Mouse (Mus musculus): Measurements from ENCODE around the gene Alpi. TPM values are rescaled to one million over a fixed set of nuclear protein-coding genes. Genes with fewer than 3 reads are reported as not detected.

Gene Alpi
- polyA plus RNA-seq, 1 experiment from 2014 or later = not detected

DNA sequence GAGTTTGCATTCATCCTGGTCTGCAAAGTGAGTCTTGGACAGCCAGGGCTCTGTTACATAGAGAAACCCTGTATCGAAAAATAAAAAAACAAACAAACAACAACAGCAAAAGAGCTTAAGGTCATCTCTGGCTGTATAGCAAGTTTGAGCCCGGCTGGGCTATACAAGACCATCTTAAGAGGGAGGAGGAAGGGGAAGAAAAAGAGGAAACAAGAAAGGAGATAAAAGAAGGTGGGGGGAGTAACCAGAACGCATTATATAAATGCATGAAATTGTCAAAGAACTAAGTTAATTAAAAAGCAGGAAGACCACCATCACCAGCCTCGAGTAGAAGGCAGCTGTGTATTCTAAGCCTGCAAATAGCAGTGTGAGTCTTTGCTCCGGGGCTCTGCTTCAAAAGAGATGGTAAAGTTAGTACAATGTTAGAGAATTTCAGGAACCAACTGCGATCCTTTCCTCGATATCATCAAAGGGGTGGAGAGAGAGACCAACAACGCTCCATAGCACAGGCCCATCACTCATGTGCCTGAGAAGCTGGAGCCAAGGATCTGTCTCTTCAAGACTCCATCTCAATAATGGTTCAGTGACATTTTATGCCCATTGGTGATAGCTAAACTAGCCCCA, 42.3 kb downstream of the Alpi start:
- no peak for ATAC-seq (replicated peaks; ENCODE audit: insufficient number of reproducible peaks, insufficient read depth, low FRiP score, low read depth)
- H3K4me2 ChIP-seq = no peak overlapping the region
- no peaks in the 10 kb centered on the region for H3K9me3 ChIP-seq (replicated peaks)
- 75% methylated on average over 8 of the region's 8 CpGs for WGBS
- H3K27me3 ChIP-seq = no peaks in the 10 kb centered on the region
- H3K9ac ChIP-seq = no peak overlapping the region
- H3K4me1 ChIP-seq (replicated peaks) = no peaks in the 10 kb centered on the region
- no peaks in the 10 kb centered on the region for H3K36me3 ChIP-seq
- no peak overlapping the region for H3K27ac ChIP-seq
- no peak overlapping the region for H3K4me3 ChIP-seq

DNA sequence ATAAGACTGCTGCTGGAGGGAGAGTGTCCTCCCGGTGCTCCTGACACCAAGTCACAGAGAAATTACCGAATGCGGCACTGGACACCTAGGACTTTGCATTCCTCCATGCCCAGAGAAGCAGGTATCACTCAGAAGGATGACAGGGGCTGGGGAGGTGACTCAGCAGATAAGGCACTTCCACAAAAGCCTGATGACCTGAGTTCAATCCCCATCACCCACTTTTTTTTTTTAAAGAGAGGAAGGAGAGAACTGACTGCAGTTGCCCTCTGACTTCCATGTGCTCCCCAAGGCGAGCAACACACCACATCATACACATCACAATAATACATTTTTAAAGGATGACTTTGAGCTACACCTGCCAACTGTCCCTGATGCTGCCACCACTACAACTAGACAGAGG, 44.3 kb downstream of the Alpi start:
- Histone ChIP-seq H3K4me2 (no peak overlapping the region), H3K4me1 (replicated peaks) (peaks cover 3% of the 10 kb centered on the region; the same call in 1 of the 2 replicates), H3K4me3 (no peak overlapping the region), H3K36me3 (no peaks in the 10 kb centered on the region), H3K9me3 (replicated peaks) (no peaks in the 10 kb centered on the region), H3K9ac (no peak overlapping the region), H3K27me3 (no peaks in the 10 kb centered on the region), H3K27ac (no peak overlapping the region)
- 66% methylated on average over 4 of the region's 4 CpGs for WGBS
- ATAC-seq (replicated peaks; ENCODE audit: insufficient number of reproducible peaks, insufficient read depth, low FRiP score, low read depth) = no peak

- no peak for ATAC-seq (replicated peaks; ENCODE audit: insufficient number of reproducible peaks, insufficient read depth, low FRiP score, low read depth)
- Histone ChIP-seq H3K36me3 (no peaks in the 10 kb centered on the region), H3K4me2 (no peak overlapping the region), H3K9me3 (replicated peaks) (no peaks in the 10 kb centered on the region), H3K27ac (no peak overlapping the region), H3K9ac (no peak overlapping the region), H3K4me3 (no peak overlapping the region), H3K4me1 (replicated peaks) (peaks cover 3% of the 10 kb centered on the region; the same call in 1 of the 2 replicates), H3K27me3 (no peaks in the 10 kb centered on the region)
- WGBS = 73% methylated on average over 4 of the region's 4 CpGs
Observed at GRCm38 (mm10) chr1:87051369-87051768, 50.0 kb downstream of the Alpi start.

- Histone ChIP-seq H3K4me1 (replicated peaks) (peaks cover 3% of the 10 kb centered on the region; the same call in 1 of the 2 replicates), H3K9me3 (replicated peaks) (no peaks in the 10 kb centered on the region), H3K27ac (no peak overlapping the region), H3K4me2 (no peak overlapping the region), H3K27me3 (no peaks in the 10 kb centered on the region), H3K36me3 (no peaks in the 10 kb centered on the region), H3K4me3 (no peak overlapping the region), H3K9ac (no peak overlapping the region)
- WGBS = 84% methylated on average over 1 of the region's 1 CpGs
- no peak for ATAC-seq (replicated peaks; ENCODE audit: insufficient number of reproducible peaks, insufficient read depth, low FRiP score, low read depth)
Observed at GRCm38 (mm10) chr1:87050700-87051099, 50.7 kb downstream of the Alpi start.

- 74% methylated on average over 3 of the region's 3 CpGs for WGBS
- no peak for ATAC-seq (replicated peaks; ENCODE audit: insufficient number of reproducible peaks, insufficient read depth, low FRiP score, low read depth)
- Histone ChIP-seq H3K27ac (no peak overlapping the region), H3K4me2 (no peak overlapping the region), H3K9me3 (replicated peaks) (no peaks in the 10 kb centered on the region), H3K27me3 (no peaks in the 10 kb centered on the region), H3K9ac (no peak overlapping the region), H3K4me3 (no peak overlapping the region), H3K36me3 (no peaks in the 10 kb centered on the region), H3K4me1 (replicated peaks) (peaks cover 3% of the 10 kb centered on the region; the same call in 1 of the 2 replicates)
Observed at GRCm38 (mm10) chr1:87050072-87050471, 51.3 kb downstream of the Alpi start.

Other genes with a start within 250 kb of the Alpi start
- not detected in 2 replicates for gene Alppl2, start 11.7 kb downstream of the Alpi start, polyA plus RNA-seq (2015; fragmentation: Nextera tagmentation; extraction: Ambion mirVana)
- gene Akp3, start 23.4 kb upstream of the Alpi start, polyA plus RNA-seq (2015; fragmentation: Nextera tagmentation; extraction: Ambion mirVana) = not detected in 2 replicates
- gene Ecel1, start 54.9 kb upstream of the Alpi start, polyA plus RNA-seq (2015; fragmentation: Nextera tagmentation; extraction: Ambion mirVana) = 0.83 and 5.1 TPM in 2 replicates
- gene Prss56, start 81.7 kb upstream of the Alpi start, polyA plus RNA-seq (2015; fragmentation: Nextera tagmentation; extraction: Ambion mirVana) = 0.05 and 0.08 TPM in 2 replicates
- gene Chrnd, start 89.0 kb upstream of the Alpi start, polyA plus RNA-seq (2015; fragmentation: Nextera tagmentation; extraction: Ambion mirVana) = not detected in 2 replicates
- 1.1 and 1.4 TPM in 2 replicates for gene Chrng, start 103.1 kb upstream of the Alpi start, polyA plus RNA-seq (2015; fragmentation: Nextera tagmentation; extraction: Ambion mirVana)
- gene Eif4e2, start 112.3 kb upstream of the Alpi start, polyA plus RNA-seq (2015; fragmentation: Nextera tagmentation; extraction: Ambion mirVana) = 99.0 and 106 TPM in 2 replicates
- 0.23 and 1.6 TPM in 2 replicates for gene Efhd1, start 162.8 kb upstream of the Alpi start, polyA plus RNA-seq (2015; fragmentation: Nextera tagmentation; extraction: Ambion mirVana)
- 30.8 and 34.9 TPM in 2 replicates for gene Gigyf2, start 225.4 kb upstream of the Alpi start, polyA plus RNA-seq (2015; fragmentation: Nextera tagmentation; extraction: Ambion mirVana)